Mouse (Mus musculus): ENCODE results near the gene C1qtnf5. TPM values are rescaled to one million over a fixed set of nuclear protein-coding genes. Genes with fewer than 3 reads are reported as not detected.

The C1qtnf5 gene
- polyA plus RNA-seq, 1 experiment, result 29.1 TPM

DNA sequence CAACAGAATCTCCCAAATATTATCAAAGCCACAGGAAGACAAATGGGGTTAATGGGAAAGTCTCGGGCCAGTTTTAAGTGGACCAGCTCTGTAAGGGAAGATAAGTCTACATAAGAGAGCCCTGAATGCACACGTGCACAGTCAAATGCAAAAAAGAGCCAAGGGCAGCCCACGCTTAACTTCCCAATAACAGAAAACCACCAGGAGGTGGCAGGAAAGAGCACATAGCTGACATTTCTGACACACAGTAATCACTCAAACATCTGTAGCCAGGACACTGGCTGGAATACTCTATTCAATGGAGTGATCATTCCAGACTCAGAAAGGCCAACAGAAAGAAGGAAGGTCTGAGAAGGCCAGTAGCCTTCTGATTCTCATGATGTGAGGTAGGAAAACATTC is 40.2 kb downstream of the C1qtnf5 start:
- DNase-seq, result no peak
- Histone ChIP-seq H3K27me3 (ENCODE audit: control insufficient read depth, insufficient read depth, low read length) (no peaks in the 10 kb centered on the region), H3K4me3 (replicated peaks; ENCODE audit: insufficient read depth, low read depth, low read length) (no peak overlapping the region), H3K4me1 (ENCODE audit: control insufficient read depth, insufficient read depth, low read length) (peaks cover 16% of the 10 kb centered on the region), H3K27ac (ENCODE audit: insufficient read depth, low read length) (no peak overlapping the region)
- TF ChIP-seq CTCF (IDR thresholded peaks at IDR 0.05; ENCODE audit: borderline replicate concordance, insufficient read depth, low read depth, low read length) (no peak), POLR2A (IDR thresholded peaks at IDR 0.05; ENCODE audit: borderline replicate concordance, insufficient read depth, low read length) (no peak)
- 66% methylated on average over 3 of the region's 3 CpGs for WGBS

Other genes with a start within 250 kb of the C1qtnf5 start
- 860 and 925 TPM in 2 replicates for gene Thy1, start 63.9 kb upstream of the C1qtnf5 start, polyA plus RNA-seq (2012; rRNA removed)
- gene Usp2, start 40.2 kb upstream of the C1qtnf5 start, polyA plus RNA-seq (2012; rRNA removed), result 43.5 and 47.1 TPM in 2 replicates
- gene Mfrp, start 5.5 kb upstream of the C1qtnf5 start, polyA plus RNA-seq (2012; rRNA removed), result 2.7 and 7.3 TPM in 2 replicates
- 0.41 and 0.75 TPM in 2 replicates for gene Gm49380, start 6.3 kb downstream of the C1qtnf5 start, polyA plus RNA-seq (2012; rRNA removed)
- 31.2 and 34.0 TPM in 2 replicates for gene Rnf26, start 6.3 kb downstream of the C1qtnf5 start, polyA plus RNA-seq (2012; rRNA removed)
- gene Mcam, start 27.2 kb downstream of the C1qtnf5 start, polyA plus RNA-seq (2012; rRNA removed), result 57.0 and 61.8 TPM in 2 replicates
- 14.5 and 15.3 TPM in 2 replicates for gene Cbl, start 126.8 kb downstream of the C1qtnf5 start, polyA plus RNA-seq (2012; rRNA removed)
- 3.7 and 7.0 TPM in 2 replicates for gene Ccdc153, start 133.4 kb downstream of the C1qtnf5 start, polyA plus RNA-seq (2012; rRNA removed)
- 0.08 and 0.19 TPM in 2 replicates for gene Pdzd3, start 144.2 kb downstream of the C1qtnf5 start, polyA plus RNA-seq (2012; rRNA removed)
- 7.9 and 9.9 TPM in 2 replicates for gene Nlrx1, start 161.4 kb downstream of the C1qtnf5 start, polyA plus RNA-seq (2012; rRNA removed)
- gene Abcg4, start 181.4 kb downstream of the C1qtnf5 start, polyA plus RNA-seq (2012; rRNA removed), result 105 and 120 TPM in 2 replicates
- 35.8 and 36.0 TPM in 2 replicates for gene Hinfp, start 198.4 kb downstream of the C1qtnf5 start, polyA plus RNA-seq (2012; rRNA removed)
- gene C2cd2l, start 213.0 kb downstream of the C1qtnf5 start, polyA plus RNA-seq (2012; rRNA removed), result 112 and 113 TPM in 2 replicates
- 23.5 and 23.6 TPM in 2 replicates for gene Dpagt1, start 218.8 kb downstream of the C1qtnf5 start, polyA plus RNA-seq (2012; rRNA removed)
- gene H2afx, start 227.4 kb downstream of the C1qtnf5 start, polyA plus RNA-seq (2012; rRNA removed), result 63.1 and 63.5 TPM in 2 replicates
- gene Hmbs, start 237.0 kb downstream of the C1qtnf5 start, polyA plus RNA-seq (2012; rRNA removed), result 32.2 and 35.4 TPM in 2 replicates

Measured in cerebellum, adult 2 months (tissue).